Mouse (Mus musculus) heart, postnatal 0 days (tissue): ENCODE results near the gene Dcp1a. TPM values are rescaled to one million over a fixed set of nuclear protein-coding genes. Genes with fewer than 3 reads are reported as not detected.

Experiments used
- ATAC-seq: fragments of 200-750 bp; cut with Nextera tagmentation; 2 replicates; pipeline ENCODE4 v1.8.0; 2017; ENCODE audit warnings: low read depth, moderate number of reproducible peaks, moderate library complexity; ENCODE audit not compliant: insufficient read depth
- DNase-seq: peaks from one replicate; pipeline ENCODE4 v3.0.0-alpha.2; 2016; ENCODE audit warnings: low spot score
- H3K27ac ChIP-seq: fragments of 300-500 bp; sonication (generic); 2 replicates; pipeline ENCODE4 v1.5.1; 2014; ENCODE audit warnings: low read depth, mild to moderate bottlenecking
- H3K27me3 ChIP-seq: fragments of 300-500 bp; sonication (generic); 2 replicates; pipeline ENCODE4 v1.6.1; 2014; ENCODE audit warnings: low read length, mixed read lengths; ENCODE audit not compliant: control insufficient read depth, insufficient read depth
- H3K36me3 ChIP-seq: fragments of 300-500 bp; sonication (generic); replicated peaks from 2 replicates; pipeline ENCODE4 v1.6.1; 2014; ENCODE audit warnings: low read length, mixed read lengths; ENCODE audit not compliant: control insufficient read depth, insufficient read depth
- H3K4me1 ChIP-seq: fragments of 300-500 bp; sonication (generic); 2 replicates; pipeline ENCODE4 v1.6.1; 2014; ENCODE audit warnings: antibody characterized with exemption; ENCODE audit not compliant: control insufficient read depth, insufficient read depth
- H3K4me2 ChIP-seq: fragments of 300-500 bp; sonication (generic); 2 replicates; pipeline ENCODE4 v1.6.1; 2014; ENCODE audit warnings: low read depth, mild to moderate bottlenecking, low read length, moderate library complexity
- H3K4me3 ChIP-seq: fragments of 300-500 bp; sonication (generic); 2 replicates; pipeline ENCODE4 v1.5.1; 2014; ENCODE audit warnings: low read depth, low read length
- H3K9ac ChIP-seq: fragments of 300-500 bp; sonication (generic); replicated peaks from 2 replicates; pipeline ENCODE4 v1.6.1; 2014; ENCODE audit warnings: low read depth, low read length, mixed read lengths
- H3K9me3 ChIP-seq: fragments of 300-500 bp; sonication (generic); replicated peaks from 2 replicates; pipeline ENCODE4 v1.6.1; 2016; ENCODE audit warnings: low read length; ENCODE audit not compliant: control insufficient read depth
- CTCF ChIP-seq: IDR thresholded peaks from 2 replicates; pipeline ENCODE4 v1.5.1; 2016; ENCODE audit warnings: antibody characterized with exemption, control low read depth, low read depth
- EP300 ChIP-seq: IDR thresholded peaks from 2 replicates; pipeline ENCODE4 v1.6.1; 2016; ENCODE audit warnings: antibody characterized with exemption, low read depth
- WGBS: fragments of 180-500 bp; shearing (Covaris S2); extraction: QIAGEN DNeasy Blood & Tissue Kit; methylation state at CpG from one replicate; pipeline ENCODE4 v1.1.7; 2014; 5-methylcytosine and 5-hydroxymethylcytosine counted together
- polyA plus RNA-seq: library from polyadenylated mRNA; unstranded; fragments of >200 nt; fragmentation: Nextera tagmentation; extraction: Ambion mirVana; gene quantifications from 2 replicates; pipeline ENCODE4 v1.2.1, GENCODE M21; 2015
- total RNA-seq: library from RNA; depleted of rRNA; stranded (reverse); fragments of >200 nt; gene quantifications from 2 replicates; pipeline ENCODE4 v1.2.3, GENCODE M21; 2014; ENCODE audit warnings: low replicate concordance

Dcp1a gene
- total and polyA plus RNA-seq, 2 experiments from 2014 or later: 7.8 to 23.5 TPM

- DNase-seq (no peak), ATAC-seq (peak; percentile 60; the same call in 1 of the 2 replicates)
- H3K27me3 ChIP-seq: no peaks in the 10 kb centered on the region
- H3K9me3 ChIP-seq: no peaks in the 10 kb centered on the region
- peaks cover 18% of the 10 kb centered on the region; the same call in 1 of the 2 replicates for H3K4me1 ChIP-seq
- H3K36me3 ChIP-seq: peaks cover 50% of the 10 kb centered on the region
- WGBS: 50% methylated on average over 14 of the region's 14 CpGs
- TF ChIP-seq CTCF: no peak
- no peak for TF ChIP-seq EP300
- H3K4me3 ChIP-seq: no peak overlapping the region
- no peak overlapping the region for H3K4me2 ChIP-seq
- H3K27ac ChIP-seq: peak overlapping the region; percentile 57
- H3K9ac ChIP-seq: 0 out of 2 replicates have a peak overlapping the region, but pooled peaks have one; percentile 22
Observed at GRCm38 (mm10) chr14:30561470-30562187, 82.3 kb downstream of the Dcp1a start.

GRCm38 (mm10) chr14:30562343-30562742 is 83.0 kb downstream of the Dcp1a start:
- Histone ChIP-seq H3K4me3 (no peak overlapping the region), H3K27me3 (no peaks in the 10 kb centered on the region), H3K27ac (no peak overlapping the region), H3K4me2 (no peak overlapping the region), H3K9me3 (no peaks in the 10 kb centered on the region), H3K36me3 (peaks cover 54% of the 10 kb centered on the region), H3K9ac (no peak overlapping the region), H3K4me1 (peaks cover 18% of the 10 kb centered on the region; the same call in 1 of the 2 replicates)
- ATAC-seq (no peak), DNase-seq (no peak)
- TF ChIP-seq EP300 (no peak), CTCF (no peak)

- ATAC-seq: peak; percentile 66
Observed at GRCm38 (mm10) chr14:30564451-30564850, 85.1 kb downstream of the Dcp1a start.

DNA sequence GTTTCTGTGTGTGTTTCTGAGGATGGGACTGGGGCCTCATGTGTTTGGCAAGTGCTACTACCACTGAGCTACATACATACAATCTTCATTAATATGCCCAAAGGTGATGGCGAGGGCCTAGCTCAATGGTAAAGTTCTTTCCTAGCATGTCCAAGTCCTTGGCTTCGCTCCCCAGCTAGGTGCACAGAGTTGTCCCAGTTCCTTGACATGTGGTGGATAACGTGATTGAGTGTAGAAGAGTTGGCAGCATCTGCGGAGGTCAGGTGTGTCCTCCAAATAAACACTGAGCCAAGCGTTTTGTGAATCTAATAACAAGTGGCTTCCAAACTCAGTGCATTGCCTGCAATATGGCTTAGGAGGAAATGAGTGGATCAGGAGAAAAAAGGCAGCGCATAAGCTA is 87.0 kb downstream of the Dcp1a start:
- H3K4me1 ChIP-seq: 0 out of 2 replicates have a peak, but pooled peaks cover 8% of the 10 kb centered on the region
- H3K4me3 ChIP-seq: no peak overlapping the region
- DNase-seq (no peak), ATAC-seq (no peak)
- no peaks in the 10 kb centered on the region for H3K9me3 ChIP-seq
- peaks cover 66% of the 10 kb centered on the region for H3K36me3 ChIP-seq
- H3K27ac ChIP-seq: no peak overlapping the region
- WGBS: 83% methylated on average over 6 of the region's 6 CpGs
- no peak overlapping the region for H3K4me2 ChIP-seq
- H3K27me3 ChIP-seq: no peaks in the 10 kb centered on the region
- no peak for TF ChIP-seq CTCF
- TF ChIP-seq EP300: no peak
- H3K9ac ChIP-seq: no peak overlapping the region

More at GRCm38 (mm10) chr14:30564451-30564850, 85.1 kb downstream of the Dcp1a start:
- Histone ChIP-seq H3K9ac (no peak overlapping the region), H3K36me3 (peaks cover 64% of the 10 kb centered on the region), H3K4me2 (no peak overlapping the region), H3K4me3 (no peak overlapping the region), H3K4me1 (0 out of 2 replicates have a peak, but pooled peaks cover 8% of the 10 kb centered on the region), H3K27me3 (no peaks in the 10 kb centered on the region), H3K27ac (peak overlapping the region; percentile 12), H3K9me3 (no peaks in the 10 kb centered on the region)
- 44% methylated on average over 2 of the region's 2 CpGs for WGBS
- TF ChIP-seq CTCF (no peak), EP300 (no peak)
- peak; percentile 53 for DNase-seq

- H3K9me3 ChIP-seq: no peaks in the 10 kb centered on the region
- 0 out of 2 replicates have a peak, but pooled peaks cover 8% of the 10 kb centered on the region for H3K4me1 ChIP-seq
- TF ChIP-seq CTCF (no peak), EP300 (no peak)
- peaks cover 83% of the 10 kb centered on the region for H3K36me3 ChIP-seq
- no peaks in the 10 kb centered on the region for H3K27me3 ChIP-seq
- no peak overlapping the region for H3K4me2 ChIP-seq
- H3K4me3 ChIP-seq: no peak overlapping the region
- no peak for ATAC-seq
- H3K9ac ChIP-seq: no peak overlapping the region
- WGBS: 90% methylated on average over 9 of the region's 9 CpGs
- DNase-seq: no peak
- H3K27ac ChIP-seq: no peak overlapping the region
Observed at GRCm38 (mm10) chr14:30568016-30568415, 88.7 kb downstream of the Dcp1a start.

GRCm38 (mm10) chr14:30570303-30570702 is 91.0 kb downstream of the Dcp1a start:
- no peaks in the 10 kb centered on the region for H3K27me3 ChIP-seq
- ATAC-seq: no peak
- H3K4me3 ChIP-seq: no peak overlapping the region
- no peaks in the 10 kb centered on the region for H3K4me1 ChIP-seq
- H3K9ac ChIP-seq: no peak overlapping the region
- no peak overlapping the region for H3K27ac ChIP-seq
- TF ChIP-seq EP300 (no peak), CTCF (no peak)
- peaks cover 87% of the 10 kb centered on the region for H3K36me3 ChIP-seq
- 60% methylated on average over 9 of the region's 9 CpGs for WGBS
- no peaks in the 10 kb centered on the region for H3K9me3 ChIP-seq
- DNase-seq: no peak
- H3K4me2 ChIP-seq: no peak overlapping the region
